Mouse (Mus musculus) brain, embryonic 18.5 days (tissue): ENCODE results near the gene Gpr152.

Experiments
- DNase-seq: peaks from one replicate; pipeline ENCODE4 v3.0.0-alpha.2; 2012; ENCODE audit warnings: low read depth, low spot score

The Gpr152 gene

DNA sequence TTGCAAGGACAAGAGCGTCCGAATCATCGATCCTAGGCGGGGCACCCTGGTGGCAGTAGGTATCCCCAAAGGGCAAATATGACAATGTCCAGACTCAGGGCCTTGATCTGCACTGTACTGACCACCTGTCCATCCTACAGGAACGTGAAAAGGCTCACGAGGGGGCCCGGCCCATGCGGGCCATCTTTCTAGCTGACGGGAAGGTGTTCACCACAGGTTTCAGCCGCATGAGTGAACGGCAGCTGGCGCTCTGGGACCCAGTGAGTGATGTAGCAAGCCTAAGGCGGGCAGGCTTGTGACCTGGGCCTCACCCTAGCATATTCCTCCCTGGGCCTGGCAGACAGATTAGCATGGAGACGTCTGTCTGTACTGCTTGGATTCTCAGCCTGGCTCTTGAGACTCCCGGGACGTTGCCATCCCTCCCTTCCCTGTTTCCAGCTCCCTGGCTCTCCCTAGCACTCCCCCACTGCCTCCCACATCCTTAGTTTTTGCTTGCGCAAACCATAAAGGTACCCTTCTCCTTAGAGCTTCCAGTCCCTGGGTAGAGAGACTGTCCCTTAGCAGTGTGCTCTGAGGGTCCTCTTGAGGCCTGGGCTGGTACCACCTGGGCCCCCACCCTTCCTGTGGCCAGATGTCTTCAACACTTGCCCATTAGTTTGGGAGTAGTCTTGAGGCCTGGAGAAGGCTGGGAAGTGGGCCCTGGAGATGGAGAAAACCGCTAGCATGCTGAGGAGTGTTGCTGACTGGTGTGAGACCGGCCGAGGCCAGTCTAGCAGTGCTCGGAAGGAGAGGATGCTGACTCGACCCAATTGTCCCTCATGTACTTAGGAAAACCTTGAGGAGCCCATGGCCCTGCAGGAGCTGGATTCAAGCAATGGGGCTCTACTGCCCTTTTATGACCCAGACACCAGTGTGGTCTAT lies 11.2 kb downstream of the Gpr152 start:
- no peak for DNase-seq

DNA sequence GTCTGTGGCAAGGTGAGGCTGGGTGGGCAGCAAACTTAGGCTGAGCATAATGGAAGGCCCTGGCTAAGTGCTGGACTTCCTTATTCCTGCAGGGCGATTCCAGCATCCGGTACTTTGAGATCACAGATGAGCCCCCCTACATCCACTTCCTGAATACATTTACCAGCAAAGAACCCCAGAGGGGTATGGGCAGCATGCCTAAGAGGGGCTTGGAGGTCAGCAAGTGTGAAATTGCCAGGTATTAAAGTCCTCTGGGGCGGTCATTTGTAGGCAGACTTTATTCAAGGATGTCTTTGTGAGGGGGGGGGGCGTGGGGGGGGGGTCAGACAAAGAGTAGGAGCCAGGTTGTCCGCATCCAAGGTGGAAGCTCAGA lies 11.9 kb downstream of the Gpr152 start:
- no peak for DNase-seq

DNA sequence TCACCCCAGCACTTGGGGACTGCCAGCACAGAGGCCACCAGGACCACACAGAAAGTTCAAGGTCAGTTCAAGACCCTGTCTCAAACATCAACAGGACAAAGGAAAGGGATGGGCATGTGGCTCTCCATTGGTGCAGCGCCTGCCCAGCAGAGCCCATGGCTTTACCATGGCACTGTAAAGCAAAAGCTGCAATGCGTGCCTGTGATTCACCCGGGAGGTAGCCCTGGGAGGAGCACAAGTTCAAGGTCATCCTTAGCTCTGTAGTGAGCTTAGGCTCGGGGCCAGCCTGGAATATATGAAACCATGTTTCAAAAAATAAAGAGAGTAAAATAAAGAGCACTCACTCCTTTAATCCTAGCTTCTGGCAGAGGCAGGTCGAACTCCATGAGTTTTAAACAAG lies 12.3 kb downstream of the Gpr152 start:
- DNase-seq = no peak

DNA sequence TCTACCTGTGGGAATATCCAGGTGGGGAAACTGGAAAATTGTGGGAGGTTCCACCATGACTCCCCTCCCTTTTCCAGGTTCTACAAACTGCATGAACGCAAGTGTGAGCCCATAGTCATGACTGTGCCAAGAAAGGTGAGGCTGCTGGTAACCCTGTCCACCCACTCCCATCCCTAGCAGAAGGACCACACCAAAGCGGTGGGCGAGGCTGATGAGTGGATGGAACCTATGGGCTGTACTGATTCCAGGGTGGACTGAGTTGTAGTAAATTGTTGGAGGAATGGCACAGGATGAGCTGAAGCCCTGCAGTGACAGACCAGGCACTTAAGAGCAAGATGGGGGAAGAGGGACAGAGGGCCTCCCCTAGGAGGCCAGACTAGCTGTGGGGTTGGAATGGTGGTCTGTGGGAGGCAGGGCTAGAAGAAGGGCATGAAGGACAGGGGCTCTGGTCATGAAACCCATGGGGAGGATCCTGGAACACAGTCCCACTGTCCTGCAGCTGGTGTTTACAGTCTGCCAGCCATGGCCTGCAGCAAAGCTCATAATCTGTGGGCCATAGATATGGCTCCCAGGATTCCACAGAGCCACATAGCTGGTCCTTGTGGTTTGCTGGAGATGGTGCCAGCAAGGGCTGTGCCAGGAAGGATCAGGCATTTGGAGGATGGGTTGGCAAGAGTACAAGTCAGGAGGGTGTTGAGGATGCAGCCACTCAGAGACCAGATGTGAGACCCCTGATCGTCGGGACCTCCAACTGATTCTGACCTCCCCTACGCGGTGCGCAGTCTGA lies 13.1 kb downstream of the Gpr152 start:
- DNase-seq = no peak

DNA sequence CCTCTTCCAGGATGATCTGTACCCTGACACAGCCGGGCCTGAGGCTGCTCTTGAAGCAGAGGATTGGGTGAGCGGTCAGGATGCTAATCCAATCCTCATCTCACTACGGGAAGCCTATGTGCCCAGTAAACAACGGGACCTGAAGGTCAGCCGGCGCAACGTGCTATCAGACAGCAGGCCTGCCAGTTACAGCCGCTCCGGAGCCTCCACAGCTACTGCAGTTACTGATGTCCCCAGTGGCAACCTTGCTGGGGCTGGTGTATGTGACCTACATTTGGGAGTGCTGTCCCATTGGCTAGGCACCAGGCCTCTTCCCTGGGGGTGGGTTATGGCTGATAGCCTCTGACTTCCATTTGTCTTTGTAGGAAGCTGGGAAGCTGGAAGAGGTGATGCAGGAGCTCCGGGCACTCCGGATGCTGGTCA lies 13.7 kb downstream of the Gpr152 start, which contains the start of gene Ptprcap:
Gene Ptprcap, plus strand, starts transcription at position 373 of the 423 bp plus-strand sequence.
- no peak for DNase-seq

DNA sequence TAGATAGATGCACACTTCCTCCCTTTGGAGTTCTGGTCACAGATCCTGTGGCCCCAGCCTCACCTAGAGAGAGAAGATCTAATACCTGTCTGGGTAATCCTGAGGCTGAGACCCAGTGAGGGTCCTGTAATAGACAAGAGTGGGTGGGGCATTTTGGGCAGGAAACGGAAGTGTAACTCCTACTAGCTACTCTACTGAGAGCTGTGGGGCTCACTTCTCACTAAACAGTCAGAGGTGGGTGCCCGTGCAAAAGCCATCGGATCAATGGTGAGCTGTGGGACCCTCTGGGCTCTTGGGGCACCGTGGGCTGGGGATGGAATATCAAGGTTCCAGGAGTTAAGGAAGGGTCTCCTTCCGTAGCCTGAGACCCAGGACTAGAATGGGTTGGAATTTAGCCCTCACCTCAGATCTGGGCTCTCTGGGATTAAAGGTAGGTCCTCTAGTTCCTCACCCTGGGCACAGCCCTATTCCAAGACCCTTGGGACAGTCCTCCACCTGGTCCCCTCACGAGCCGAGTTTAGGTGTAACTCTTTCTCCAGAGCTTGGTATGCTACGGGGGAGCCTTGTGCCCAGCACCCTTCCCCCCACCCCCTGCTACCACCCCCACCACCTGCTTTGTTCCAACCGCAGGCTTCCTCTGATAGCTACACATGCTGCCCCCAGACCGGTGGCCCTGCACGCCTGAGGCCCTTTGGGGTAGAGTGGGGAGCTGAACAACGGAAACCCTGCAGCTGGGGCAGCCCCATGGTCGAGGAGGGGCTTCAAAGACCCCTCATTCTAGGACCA lies 15.0 kb downstream of the Gpr152 start:
- DNase-seq = no peak

DNA sequence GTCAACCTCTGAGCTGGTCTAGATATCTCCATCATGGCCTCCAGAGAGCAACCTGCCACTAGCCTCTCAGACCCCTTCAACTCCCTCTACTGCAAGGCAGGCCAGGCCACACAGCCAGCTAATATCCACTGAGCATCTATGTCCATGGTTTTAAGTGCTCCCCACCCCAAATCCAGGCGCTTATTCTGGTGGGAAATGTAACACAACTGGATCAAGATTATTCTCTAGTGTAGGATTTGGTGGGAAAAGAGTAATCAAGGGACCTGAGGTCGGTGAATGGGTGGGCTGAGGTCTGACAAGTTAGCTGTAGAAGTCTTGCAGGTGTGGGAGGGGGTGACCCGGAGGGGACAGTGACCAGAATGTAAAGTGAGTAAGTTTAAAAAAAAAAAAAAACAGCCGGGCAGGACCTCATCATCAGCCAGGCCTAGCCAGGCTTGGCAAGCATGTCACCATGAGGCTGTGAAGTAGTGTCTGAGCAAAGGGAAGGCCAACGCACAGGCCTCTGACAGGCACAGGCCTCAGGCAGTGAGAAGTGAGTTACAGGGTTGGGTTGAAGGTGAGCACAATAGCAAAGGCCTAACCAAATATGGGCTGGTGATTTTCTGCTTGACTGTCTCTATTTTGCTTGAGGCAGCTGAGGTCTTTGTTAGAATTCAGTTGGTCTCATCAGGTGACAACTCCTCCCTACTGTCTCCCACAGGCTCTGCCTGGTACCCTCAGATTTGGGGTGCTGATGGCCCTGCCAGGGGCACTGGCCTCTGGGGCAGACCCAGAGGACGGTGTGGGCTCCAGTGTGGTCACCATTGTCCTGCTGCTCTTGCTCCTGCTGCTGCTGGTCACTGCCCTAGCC lies 15.9 kb downstream of the Gpr152 start:
- no peak for DNase-seq

DNA sequence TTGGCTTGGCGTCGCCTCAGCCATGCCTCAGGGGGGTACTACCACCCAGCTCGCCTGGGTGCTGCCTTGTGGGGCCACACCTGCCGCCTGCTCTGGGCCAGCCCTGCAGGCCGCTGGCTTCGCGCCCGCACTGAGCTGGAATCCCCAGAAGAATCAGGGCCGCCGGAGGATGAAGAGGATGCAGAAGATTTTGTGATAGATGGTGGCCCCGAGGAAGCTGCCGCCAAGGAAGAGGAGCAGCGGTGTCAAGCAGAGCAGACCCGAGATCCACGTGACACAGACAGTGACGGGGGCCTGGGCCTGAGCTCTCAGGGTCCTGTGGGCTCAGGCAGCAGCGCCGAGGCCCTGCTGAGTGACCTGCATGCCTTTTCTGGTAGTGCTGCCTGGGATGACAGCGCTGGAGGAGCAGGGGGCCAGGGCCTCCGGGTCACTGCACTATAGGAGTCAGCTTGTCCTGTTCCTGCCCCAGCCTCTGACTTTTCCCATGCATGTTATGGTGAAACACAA lies 16.5 kb downstream of the Gpr152 start:
- DNase-seq = no peak

DNA sequence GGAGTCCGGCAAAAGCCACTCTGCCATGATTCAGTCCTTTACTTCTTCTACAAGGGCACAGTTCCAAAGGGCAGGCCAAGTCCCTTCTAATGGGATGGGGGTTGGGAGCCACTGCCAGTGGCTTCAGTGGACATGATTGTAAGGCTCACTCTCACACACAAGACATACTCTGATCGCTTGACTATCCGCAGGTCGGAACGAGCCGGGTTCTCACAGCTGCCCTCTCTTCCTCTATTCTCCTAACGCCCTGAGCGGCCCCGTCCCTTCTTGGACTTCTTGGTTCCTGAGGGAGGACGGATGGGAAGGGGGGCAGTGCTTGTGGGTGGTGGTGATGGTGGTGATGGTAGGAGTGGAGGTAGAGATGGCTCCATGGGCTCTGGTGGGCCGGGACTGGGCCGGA lies 17.2 kb downstream of the Gpr152 start:
- DNase-seq = no peak

DNA sequence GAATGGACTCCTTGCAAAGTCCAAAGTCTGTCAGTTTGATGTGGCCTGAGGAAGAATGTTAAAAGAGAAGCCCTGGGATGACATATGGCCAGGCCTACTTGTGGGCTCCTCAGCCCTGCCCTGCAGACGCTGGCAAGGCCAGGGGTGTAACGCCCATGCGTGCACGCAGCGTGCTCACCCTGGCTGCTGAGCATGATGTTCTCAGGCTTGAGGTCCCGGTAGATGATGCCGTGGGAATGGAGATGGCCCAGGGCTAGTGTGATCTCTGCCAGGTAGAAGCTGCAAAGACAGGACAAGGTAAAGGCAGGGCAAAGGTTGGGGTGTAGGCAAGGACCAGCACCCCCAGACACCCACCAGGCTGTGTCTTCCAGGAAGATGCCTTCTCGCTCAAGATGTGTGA lies 19.5 kb downstream of the Gpr152 start:
- DNase-seq = no peak

DNA sequence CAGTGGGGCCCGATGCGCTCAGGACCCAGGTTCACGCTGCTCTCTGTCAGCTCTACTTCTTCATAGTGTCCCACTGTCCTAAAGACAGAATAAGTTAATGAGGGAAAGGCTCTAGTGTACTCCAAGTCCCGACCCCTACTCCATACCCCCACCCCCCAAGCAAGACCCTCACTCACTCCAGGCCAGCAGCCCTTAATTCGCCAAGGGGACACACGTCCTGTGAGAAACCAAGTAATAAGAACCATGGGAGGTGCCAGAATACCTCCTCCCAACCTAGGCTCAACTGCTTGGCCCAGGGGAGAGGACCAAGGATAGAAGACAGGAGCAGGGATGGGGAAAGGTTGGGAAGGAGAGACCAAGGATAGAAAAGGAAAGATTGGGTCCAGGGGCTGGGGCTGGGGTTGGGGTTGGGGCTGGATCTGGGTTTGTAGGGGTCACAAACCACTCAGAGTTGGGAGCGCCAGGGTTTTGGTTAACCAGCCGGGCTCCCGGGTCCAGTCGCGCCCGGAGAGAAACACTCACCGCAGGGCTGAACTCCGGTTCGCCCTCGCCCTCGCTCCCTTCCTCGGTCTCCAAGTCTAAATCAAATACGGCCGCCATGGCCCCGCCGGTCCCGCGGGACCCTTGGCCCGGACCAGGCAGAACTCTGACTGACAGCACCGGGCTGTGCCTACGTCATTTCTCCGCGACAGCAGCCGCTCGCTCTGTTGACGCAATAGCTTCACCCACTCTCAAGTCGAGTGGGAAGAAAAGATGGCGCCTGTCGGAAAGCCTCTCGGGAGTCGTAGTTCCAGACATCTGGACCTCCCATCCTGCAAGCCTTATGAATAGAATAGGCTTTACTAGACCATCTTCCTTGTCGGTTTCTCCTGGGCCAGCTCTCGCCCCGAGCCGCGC lies 23.3 kb downstream of the Gpr152 start, which contains the start of gene Rps6kb2:
Gene Rps6kb2, minus strand, starts transcription at position 709 of the 897 bp plus-strand sequence.
- peak; percentile 94 for DNase-seq

DNA sequence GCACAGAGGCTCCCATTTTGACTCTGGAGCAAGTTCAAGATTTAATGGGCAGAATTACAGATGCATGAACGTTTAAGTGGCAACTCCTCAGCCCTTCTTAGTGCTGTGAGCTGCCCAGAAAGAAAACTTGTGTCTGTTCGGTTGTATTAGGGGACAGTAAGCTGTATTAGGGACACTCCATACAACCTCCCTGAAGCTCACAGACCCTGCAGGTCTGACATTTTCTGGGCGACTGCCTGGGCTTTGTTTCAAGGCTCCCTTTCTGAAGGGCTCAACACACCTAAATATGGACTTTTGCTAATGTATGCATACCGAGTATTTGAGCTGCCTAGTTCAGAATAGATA lies 23.9 kb downstream of the Gpr152 start:
- no peak for DNase-seq

DNA sequence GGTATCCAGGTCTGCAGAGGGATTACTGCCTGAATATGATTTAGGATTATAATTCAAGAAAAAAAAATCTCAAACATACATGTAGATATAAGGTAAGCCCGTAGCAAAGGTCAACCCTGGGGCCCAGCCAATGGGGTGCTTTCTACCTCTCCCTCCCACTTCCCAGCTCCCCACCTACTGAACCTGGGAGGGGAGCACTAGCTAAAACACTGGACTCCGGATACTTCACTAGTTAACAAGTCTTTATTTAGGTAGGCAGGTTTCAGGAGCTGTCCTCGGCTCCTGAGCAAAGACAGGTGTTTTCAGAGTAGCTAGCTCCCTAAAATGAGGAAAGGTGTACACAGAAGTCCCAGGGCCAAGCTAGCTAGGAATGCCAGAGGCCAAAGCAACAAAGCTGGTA lies 24.5 kb downstream of the Gpr152 start:
- DNase-seq = no peak

DNA sequence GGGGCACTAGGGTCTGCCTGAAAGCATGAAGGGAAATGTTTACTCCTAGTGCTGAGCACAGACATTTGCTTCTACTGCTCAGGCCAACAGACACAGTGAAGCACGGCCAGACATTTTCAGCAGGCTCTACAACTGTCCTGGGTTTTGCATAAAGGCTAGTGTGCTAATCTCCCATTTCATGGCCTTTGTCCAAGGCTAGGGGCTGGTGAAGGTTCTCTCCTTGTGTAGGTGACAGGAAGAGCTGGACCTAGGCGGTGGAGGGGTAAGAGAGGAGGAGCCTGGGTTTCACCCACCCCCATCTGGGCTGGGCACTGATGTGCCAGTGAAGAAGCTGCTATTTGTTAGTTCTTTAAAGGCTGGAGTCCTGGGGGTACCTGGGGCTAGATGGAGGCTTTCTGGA lies 25.1 kb downstream of the Gpr152 start:
- no peak for DNase-seq

DNA sequence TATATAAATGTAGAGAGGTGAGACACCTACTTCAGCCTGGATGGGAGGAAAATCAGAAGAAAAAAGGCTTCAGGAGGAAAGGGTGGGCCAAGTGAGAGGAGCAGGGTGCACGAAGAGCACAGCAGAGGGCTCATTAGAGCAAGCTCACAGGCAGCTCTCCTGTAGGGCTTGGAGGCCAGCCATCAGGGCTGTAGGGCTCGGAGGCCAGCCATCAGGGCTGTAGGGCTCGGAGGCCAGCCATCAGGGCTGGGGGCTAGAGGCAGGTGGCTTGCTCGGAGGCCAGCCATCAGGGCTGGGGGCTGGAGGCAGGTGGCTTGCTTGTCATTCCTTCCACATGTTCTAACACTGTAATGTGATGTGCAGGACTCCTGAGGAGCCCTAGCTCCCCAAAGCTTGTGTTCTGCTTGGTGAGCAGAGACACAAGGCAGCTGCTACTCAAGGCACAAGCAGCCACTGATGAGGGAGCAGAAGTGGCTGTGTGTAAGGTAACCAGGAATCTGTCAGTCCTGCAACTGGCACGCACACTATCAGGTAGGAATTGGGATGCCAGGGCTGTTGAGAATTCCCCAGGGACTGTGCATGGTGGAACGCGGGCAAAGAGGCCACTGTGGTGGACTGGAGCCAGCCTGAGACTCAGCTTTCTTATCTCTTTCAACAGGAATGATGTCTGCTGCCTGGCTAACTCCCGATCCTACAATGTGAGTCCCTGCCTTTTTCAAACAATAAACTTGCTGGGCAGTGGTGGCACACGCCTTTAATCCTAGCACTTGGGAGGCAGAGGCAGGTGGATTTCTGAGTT lies 27.3 kb downstream of the Gpr152 start:
- DNase-seq = no peak

DNA sequence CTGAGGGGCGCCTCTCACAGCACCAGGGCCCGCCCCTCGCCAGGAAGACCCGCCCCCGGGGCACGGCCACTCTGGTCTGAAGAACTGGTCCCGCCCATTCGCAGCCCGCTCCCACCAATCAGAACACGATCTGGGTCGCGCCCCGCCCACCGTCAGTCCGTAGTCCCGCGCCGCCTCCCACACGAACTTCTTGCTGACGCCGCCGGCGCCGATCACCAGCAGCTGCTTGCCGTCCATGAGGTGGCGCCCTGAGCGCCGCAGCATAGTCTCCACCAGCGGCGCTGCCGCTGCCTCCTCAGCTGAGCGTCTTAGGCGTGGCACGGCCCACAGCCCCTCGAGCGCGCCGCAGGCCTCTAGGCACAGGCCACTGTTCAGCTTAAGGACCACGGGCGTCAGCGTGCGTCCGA lies 29.8 kb downstream of the Gpr152 start:
- DNase-seq = peak; percentile 97

DNA sequence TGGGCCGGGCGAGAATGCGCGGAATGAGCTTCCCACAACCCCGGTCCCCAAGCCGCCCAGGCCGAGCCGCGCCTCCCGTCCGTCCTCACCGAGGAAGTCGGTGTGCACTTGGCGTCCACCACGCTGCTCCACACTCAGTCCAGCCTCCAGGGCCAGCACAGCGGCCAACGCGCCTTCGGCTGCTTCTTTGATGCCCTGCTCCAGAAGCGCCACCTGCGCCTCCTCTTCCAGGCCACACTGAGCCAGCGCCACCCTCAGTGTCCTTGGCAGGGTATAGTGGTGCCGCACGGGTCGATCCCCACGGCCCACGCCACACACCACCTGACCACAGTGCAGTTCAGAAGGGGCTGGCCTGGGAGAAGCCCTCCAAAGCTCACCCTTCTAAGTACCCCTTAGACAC lies 30.2 kb downstream of the Gpr152 start:
- no peak for DNase-seq

DNA sequence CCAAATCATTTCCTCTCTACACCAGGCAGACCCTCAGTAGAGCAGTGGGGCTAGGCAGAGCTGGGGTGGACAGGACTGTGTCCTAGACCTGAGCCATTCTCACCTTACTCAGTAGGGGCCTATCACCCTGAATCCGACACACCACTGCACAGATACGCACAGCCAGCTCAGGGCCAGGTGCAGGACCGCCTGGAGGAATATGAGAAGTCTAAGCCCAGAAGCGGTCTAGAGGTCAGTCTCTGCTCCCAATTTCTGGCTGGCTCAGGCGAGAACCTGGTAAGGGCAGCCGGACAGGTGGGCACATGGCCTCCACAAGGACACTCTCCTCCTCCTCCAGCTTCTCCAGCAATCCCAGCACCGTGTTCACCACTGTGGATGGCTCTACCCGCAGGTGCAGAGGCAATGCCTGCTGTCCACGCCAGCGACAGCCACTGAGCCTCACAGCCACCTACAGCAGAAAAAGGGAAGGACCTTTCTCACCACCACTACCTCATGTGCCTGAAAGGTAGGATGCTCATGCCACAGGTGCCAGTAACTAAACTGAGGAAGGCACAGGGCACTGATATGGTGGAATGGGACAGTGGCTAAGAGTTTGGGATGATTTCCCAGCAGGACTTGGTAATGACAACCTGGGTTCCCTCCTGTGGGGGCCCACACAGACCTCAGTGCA lies 31.3 kb downstream of the Gpr152 start:
- no peak for DNase-seq
